Mouse (Mus musculus) C2C12 (cell line): Measurements from ENCODE around the gene Neurog1. TPM values are rescaled to one million over a fixed set of nuclear protein-coding genes. Genes with fewer than 3 reads are reported as not detected.

Source experiments
- H3K27me3 ChIP-seq: one replicate; pipeline ENCODE4 v1.6.1; 2011; ENCODE audit not compliant: control insufficient read depth, insufficient read depth, insufficient read length
- H3K36me3 ChIP-seq: one replicate; pipeline ENCODE4 v1.6.1; 2011; ENCODE audit not compliant: control insufficient read depth, insufficient read depth
- H3K4me3 ChIP-seq: one replicate; pipeline ENCODE4 v1.5.1; 2011; ENCODE audit warnings: mild to moderate bottlenecking, control low read depth; ENCODE audit not compliant: poor library complexity, insufficient read depth, severe bottlenecking
- H3K79me2 ChIP-seq: one replicate; pipeline ENCODE4 v1.6.1; 2011; ENCODE audit not compliant: control insufficient read depth, insufficient read depth
- H3K79me3 ChIP-seq: one replicate; pipeline ENCODE4 v1.6.1; 2011; ENCODE audit warnings: low read depth, control low read depth
- H3ac ChIP-seq: one replicate; pipeline ENCODE3; 2011; ENCODE audit warnings: low read depth; ENCODE audit not compliant: control insufficient read depth, insufficient read length
- CEBPB ChIP-seq: IDR thresholded peaks from one replicate; pipeline ENCODE4 v1.6.1; 2011; ENCODE audit warnings: low read depth, mild to moderate bottlenecking, control low read depth, moderate library complexity
- CTCF ChIP-seq: IDR thresholded peaks from one replicate; pipeline ENCODE4 v1.5.1; 2011; ENCODE audit not compliant: control insufficient read depth, insufficient read depth, insufficient read length
- FOSL1 ChIP-seq: IDR thresholded peaks from one replicate; pipeline ENCODE4 v1.8.0; 2011; ENCODE audit warnings: mild to moderate bottlenecking, low read length; ENCODE audit not compliant: poor library complexity, insufficient read depth, severe bottlenecking
- MAX ChIP-seq: IDR thresholded peaks from one replicate; pipeline ENCODE4 v1.6.1; 2011; ENCODE audit warnings: mild to moderate bottlenecking, control low read depth
- MYOD1 ChIP-seq: IDR thresholded peaks from one replicate; pipeline ENCODE4 v1.6.1; 2011; ENCODE audit warnings: low read depth; ENCODE audit not compliant: control insufficient read depth, insufficient read length
- MYOG ChIP-seq: IDR thresholded peaks from one replicate; pipeline ENCODE4 v1.6.1; 2011; ENCODE audit not compliant: control insufficient read depth, insufficient read length; ENCODE audit errors: extremely low read depth
- USF1 ChIP-seq: IDR thresholded peaks from one replicate; pipeline ENCODE4 v1.6.1; 2011; ENCODE audit warnings: low read depth, mild to moderate bottlenecking, control low read depth, moderate library complexity
- polyA plus RNA-seq: library from polyadenylated mRNA; unstranded; fragments of >200 nt; fragmentation: generic; extraction: Trizol; gene quantifications from one replicate; pipeline ENCODE4 v1.2.1, GENCODE M21; 2012; ENCODE audit warnings: missing spikeins

Gene Neurog1
- polyA plus RNA-seq, 1 experiment: not detected

DNA sequence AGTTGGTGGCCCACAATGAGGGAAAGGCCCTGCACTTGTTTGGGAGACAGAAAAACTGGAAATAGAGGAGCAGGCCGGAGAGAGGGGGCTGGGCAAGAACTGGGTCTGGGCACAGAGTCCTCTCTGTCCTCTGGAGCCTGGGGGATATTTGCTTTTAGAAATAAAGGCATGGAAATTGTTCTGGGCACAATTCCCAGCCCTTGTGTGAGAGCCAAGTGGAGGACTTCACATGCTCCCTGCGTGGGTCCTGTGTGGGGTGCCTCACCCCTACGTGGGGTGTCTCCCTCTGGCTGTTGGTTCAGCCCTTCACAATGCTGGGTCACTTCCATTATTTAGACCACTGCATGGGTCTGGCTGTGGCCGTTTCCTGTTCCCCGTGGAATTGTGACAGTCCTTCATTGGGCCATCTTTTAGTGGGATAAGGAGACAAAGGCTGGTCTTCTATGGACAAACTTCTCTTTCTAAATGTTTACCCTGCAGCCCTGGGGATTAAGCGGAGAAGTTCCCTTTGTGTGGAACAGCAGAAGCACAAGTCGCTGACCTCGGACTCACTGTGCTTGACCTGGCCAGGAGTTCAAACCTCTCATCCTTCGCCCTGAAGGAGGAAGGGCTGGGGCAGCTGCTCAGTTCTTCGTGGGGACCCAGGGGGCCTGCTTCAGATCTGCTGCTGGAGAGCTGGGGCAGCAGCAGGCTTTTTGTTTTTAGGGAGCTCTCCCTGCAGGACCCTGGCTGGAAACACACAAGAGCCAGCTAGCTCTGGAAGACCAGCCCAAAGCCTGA lies 25.6 kb downstream of the Neurog1 start:
- Histone ChIP-seq H3K36me3 (no peaks in the 10 kb centered on the region), H3K27me3 (peaks cover 51% of the 10 kb centered on the region), H3K79me2 (no peaks in the 10 kb centered on the region), H3K79me3 (no peaks in the 10 kb centered on the region), H3K4me3 (no peak overlapping the region), H3ac (no peak overlapping the region)
- TF ChIP-seq MYOG (no peak), MYOD1 (no peak), USF1 (no peak), FOSL1 (no peak), CEBPB (no peak), CTCF (no peak), MAX (no peak)

DNA sequence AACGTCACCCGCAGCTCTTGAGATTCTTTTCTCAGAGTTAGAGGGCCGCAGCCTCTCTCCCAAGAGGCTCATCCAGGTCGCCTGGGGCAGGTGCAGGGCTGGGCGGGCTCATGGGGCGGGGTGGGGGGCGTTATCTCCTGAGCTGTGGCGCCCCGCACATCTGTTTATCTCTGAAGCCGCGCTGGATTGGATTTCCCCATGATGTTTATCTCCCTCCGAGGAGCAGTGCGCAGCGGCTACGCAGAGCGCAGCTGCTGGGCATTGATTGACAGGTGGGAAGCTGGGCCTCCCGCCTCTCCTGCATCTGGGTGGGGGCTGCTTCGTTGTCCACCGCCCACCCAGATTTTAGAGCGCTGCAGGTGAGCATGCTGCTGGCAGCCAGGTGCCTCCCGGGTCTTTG lies 28.3 kb downstream of the Neurog1 start:
- Histone ChIP-seq H3K4me3 (no peak overlapping the region), H3K79me2 (no peaks in the 10 kb centered on the region), H3K79me3 (no peaks in the 10 kb centered on the region), H3K27me3 (peaks cover 52% of the 10 kb centered on the region), H3ac (no peak overlapping the region), H3K36me3 (no peaks in the 10 kb centered on the region)
- no peak for TF ChIP-seq MYOD1
- no peak for TF ChIP-seq MAX
- no peak for TF ChIP-seq CEBPB
- no peak for TF ChIP-seq USF1
- TF ChIP-seq CTCF: no peak
- TF ChIP-seq FOSL1: no peak
- TF ChIP-seq MYOG: no peak

DNA sequence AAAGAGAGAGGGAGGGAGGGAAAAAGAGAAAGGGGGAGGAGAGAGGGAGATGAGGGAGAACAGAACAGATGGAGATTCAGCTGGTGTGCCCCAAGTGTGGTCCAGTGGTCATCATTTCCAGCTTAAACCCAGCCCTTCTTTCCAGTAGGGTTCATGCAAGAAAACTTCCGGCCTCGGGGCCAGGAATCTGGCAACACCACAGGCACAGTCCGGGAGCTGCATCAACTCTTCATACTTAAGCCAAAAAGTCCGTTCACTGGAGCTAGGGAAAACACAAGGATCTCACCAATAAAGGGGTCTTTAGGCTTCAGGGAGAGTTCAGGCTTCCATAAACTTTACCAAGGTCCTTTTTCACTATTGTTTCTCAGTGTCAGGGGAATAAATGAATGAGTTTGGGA lies 29.1 kb downstream of the Neurog1 start:
- Histone ChIP-seq H3K4me3 (no peak overlapping the region), H3K79me3 (no peaks in the 10 kb centered on the region), H3ac (no peak overlapping the region), H3K36me3 (no peaks in the 10 kb centered on the region), H3K27me3 (peaks cover 47% of the 10 kb centered on the region), H3K79me2 (no peaks in the 10 kb centered on the region)
- TF ChIP-seq MAX (no peak), MYOD1 (no peak), MYOG (no peak), FOSL1 (no peak), CEBPB (no peak), USF1 (no peak)

DNA sequence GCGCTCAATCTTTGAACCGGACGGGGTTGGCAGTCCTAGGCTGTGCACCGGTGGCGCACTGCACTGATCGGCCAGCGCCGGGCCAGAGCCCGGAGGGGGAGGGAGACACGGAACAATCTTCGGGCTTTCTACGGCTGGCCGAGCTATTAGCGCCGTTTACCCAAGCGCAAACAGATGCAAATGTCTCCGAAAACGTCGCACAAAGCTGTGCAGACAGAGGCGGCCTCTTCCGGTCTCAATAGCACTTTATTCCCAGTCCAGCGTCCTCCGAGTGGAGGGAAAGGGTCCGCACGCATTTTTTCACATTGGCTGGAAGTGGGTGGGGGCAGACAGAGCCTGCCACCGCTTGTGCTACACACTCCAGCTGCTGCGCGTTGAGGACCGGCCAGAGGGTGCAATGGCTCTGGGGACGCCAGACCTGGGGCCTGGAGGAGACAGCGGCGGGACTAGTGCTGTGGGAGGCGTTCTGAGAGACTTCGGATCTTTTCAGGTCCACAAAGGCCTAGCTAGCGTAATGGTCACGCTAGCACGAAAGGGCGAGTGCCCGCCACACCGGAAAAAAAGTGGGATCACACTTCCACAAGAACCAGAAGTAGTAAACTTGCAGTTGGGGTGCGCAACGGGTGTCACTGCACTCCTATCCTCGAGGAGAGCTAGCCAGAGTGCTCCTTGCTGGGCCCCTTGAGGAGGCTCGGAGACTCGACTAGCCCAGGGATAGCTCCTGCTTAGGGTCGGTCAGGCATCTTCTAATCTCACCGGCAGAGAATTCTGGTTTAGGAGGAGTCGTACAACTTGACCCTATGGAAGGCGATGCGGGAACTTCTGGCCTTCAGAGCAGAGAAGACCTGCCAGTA lies 29.7 kb downstream of the Neurog1 start:
- no peak for TF ChIP-seq MAX
- no peaks in the 10 kb centered on the region for H3K36me3 ChIP-seq
- no peak overlapping the region for H3K4me3 ChIP-seq
- no peaks in the 10 kb centered on the region for H3K79me2 ChIP-seq
- no peak overlapping the region for H3ac ChIP-seq
- no peaks in the 10 kb centered on the region for H3K79me3 ChIP-seq
- H3K27me3 ChIP-seq: peaks cover 41% of the 10 kb centered on the region

GRCm38 (mm10) chr13:56221129-56221910 lies 30.6 kb downstream of the Neurog1 start:
- no peaks in the 10 kb centered on the region for H3K79me2 ChIP-seq
- H3K36me3 ChIP-seq: no peaks in the 10 kb centered on the region
- no peak overlapping the region for H3ac ChIP-seq
- no peaks in the 10 kb centered on the region for H3K79me3 ChIP-seq
- H3K27me3 ChIP-seq: peaks cover 32% of the 10 kb centered on the region
- no peak for TF ChIP-seq FOSL1
- no peak overlapping the region for H3K4me3 ChIP-seq
